Mouse (Mus musculus) testis, adult 2 months (tissue): ENCODE results near the gene Brca2. TPM values are rescaled to one million over a fixed set of nuclear protein-coding genes. Genes with fewer than 3 reads are reported as not detected.

Experiments
- H3K27ac ChIP-seq: fragments of 200-500 bp; 2 replicates; pipeline ENCODE4 v1.5.1; 2012; ENCODE audit warnings: low read depth, low read length; ENCODE audit not compliant: control insufficient read depth, insufficient read depth
- H3K27me3 ChIP-seq: fragments of 200-500 bp; 2 replicates; pipeline ENCODE4 v1.6.1; 2012; ENCODE audit warnings: mild to moderate bottlenecking, low read length, moderate library complexity; ENCODE audit not compliant: control insufficient read depth, insufficient read depth
- H3K36me3 ChIP-seq: fragments of 200-500 bp; 2 replicates; pipeline ENCODE4 v1.6.1; 2012; ENCODE audit warnings: mild to moderate bottlenecking, low read length; ENCODE audit not compliant: control insufficient read depth, insufficient read depth
- H3K4me1 ChIP-seq: fragments of 200-500 bp; 2 replicates; pipeline ENCODE4 v1.6.1; 2012; ENCODE audit warnings: low read length; ENCODE audit not compliant: control insufficient read depth, insufficient read depth
- H3K4me3 ChIP-seq: fragments of 200-500 bp; 2 replicates; pipeline ENCODE4 v1.5.1; 2012; ENCODE audit warnings: low read depth, mild to moderate bottlenecking, low read length, moderate library complexity, mixed read lengths; ENCODE audit not compliant: control insufficient read depth
- CTCF ChIP-seq: fragments of 200-500 bp; IDR thresholded peaks from 2 replicates; pipeline ENCODE4 v1.5.1; 2012; ENCODE audit warnings: low read depth, mild to moderate bottlenecking, inconsistent platforms, low read length, moderate library complexity; ENCODE audit not compliant: control insufficient read depth, insufficient read depth, insufficient replicate concordance
- POLR2A ChIP-seq: fragments of 200-500 bp; IDR thresholded peaks from 2 replicates; pipeline ENCODE4 v1.6.1; 2012; ENCODE audit warnings: low read depth, mild to moderate bottlenecking, inconsistent platforms, low read length, moderate library complexity; ENCODE audit not compliant: control insufficient read depth
- polyA plus RNA-seq: library from polyadenylated mRNA; depleted of rRNA; stranded (reverse); fragments of >200 nt; gene quantifications from 2 replicates; pipeline ENCODE4 v1.2.3, GENCODE M21; 2012

Gene Brca2
- polyA plus RNA-seq, 1 experiment = 27.9 TPM

DNA sequence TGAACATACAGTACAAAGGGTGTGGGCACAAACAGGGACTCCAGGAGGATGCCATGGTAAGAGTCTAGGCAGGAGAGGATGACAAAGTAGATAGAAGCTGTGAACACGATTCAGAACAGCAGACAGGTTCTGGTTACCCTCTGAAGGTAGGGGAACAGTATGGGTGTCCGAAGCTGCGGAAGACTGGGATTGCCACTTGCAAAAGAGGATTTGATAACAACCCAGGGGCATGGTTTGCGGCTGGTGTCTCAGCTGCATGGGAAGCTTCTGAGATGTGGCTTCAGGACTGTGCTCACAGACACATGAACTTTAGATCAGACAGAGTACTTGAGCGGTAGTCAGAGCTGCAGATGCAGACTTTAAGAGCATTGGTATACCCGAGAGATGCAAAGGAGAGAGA is 42.0 kb downstream of the Brca2 start:
- peaks cover 7% of the 10 kb centered on the region for H3K36me3 ChIP-seq
- no peak overlapping the region for H3K27ac ChIP-seq

DNA sequence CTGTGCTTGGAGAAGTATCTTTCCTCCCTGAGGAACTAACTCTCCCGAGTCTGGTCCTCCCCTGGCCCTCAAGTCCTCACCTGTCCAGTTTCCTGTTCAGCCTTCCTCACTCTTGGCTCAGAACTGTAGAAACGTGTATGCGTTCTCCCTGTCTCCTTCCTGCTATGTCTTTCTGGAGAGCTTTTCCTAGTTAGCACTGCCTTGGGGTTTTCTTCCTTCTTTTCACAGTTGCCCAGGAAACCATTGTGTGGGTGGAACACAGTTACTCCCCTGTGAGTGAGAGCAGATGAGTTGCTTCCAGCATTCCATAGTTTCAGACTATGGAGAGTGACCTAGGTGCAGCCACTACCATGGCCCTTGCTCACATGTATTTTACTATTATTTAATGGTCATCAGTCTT is 43.8 kb downstream of the Brca2 start:
- Histone ChIP-seq H3K27me3 (no peaks in the 10 kb centered on the region), H3K4me1 (no peaks in the 10 kb centered on the region), H3K36me3 (peaks cover 7% of the 10 kb centered on the region), H3K4me3 (peak overlapping the region; percentile 49), H3K27ac (0 out of 2 replicates have a peak overlapping the region, but pooled peaks have one; percentile 3)
- TF ChIP-seq CTCF (no peak), POLR2A (no peak)

More for the DNA sequence above, 42.0 kb downstream of the Brca2 start:
- peak overlapping the region; percentile 59 for H3K4me3 ChIP-seq
- no peak for TF ChIP-seq POLR2A
- TF ChIP-seq CTCF = no peak
- H3K27me3 ChIP-seq = no peaks in the 10 kb centered on the region
- H3K4me1 ChIP-seq = no peaks in the 10 kb centered on the region

DNA sequence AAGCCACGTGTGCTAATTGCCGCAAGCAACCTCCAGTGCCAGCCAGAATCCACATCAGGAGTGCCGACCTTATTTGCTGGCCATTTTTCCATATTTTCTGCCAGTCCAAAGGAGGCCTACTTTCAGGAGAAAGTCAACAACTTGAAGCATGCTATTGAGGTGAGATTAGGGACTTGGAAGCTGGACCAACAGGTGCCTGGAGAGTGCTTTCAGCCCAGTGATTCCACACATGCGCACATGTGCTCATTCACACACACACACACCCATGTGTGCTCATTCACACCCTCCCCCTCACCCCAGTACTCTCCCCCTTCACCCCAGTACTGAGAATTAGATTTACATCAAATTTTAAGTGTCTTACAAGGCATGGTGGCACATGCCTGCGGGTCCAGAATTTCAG is 44.5 kb downstream of the Brca2 start:
- no peak for TF ChIP-seq CTCF
- no peak for TF ChIP-seq POLR2A
- H3K36me3 ChIP-seq = peaks cover 7% of the 10 kb centered on the region
- no peak overlapping the region for H3K27ac ChIP-seq

GRCm38 (mm10) chr5:150570496-150571219 is 48.2 kb downstream of the Brca2 start:
- Histone ChIP-seq H3K27ac (no peak overlapping the region), H3K4me3 (no peak overlapping the region), H3K4me1 (no peaks in the 10 kb centered on the region), H3K36me3 (peaks cover 7% of the 10 kb centered on the region), H3K27me3 (no peaks in the 10 kb centered on the region)
- TF ChIP-seq POLR2A (no peak), CTCF (no peak)

More for the DNA sequence above, 44.5 kb downstream of the Brca2 start:
- no peaks in the 10 kb centered on the region for H3K4me1 ChIP-seq
- no peaks in the 10 kb centered on the region for H3K27me3 ChIP-seq
- H3K4me3 ChIP-seq = peak overlapping the region; percentile 49

GRCm38 (mm10) chr5:150574403-150574802 is 52.0 kb downstream of the Brca2 start:
- TF ChIP-seq CTCF = no peak
- no peak for TF ChIP-seq POLR2A
- Histone ChIP-seq H3K4me1 (peaks cover 2% of the 10 kb centered on the region; the same call in 1 of the 2 replicates), H3K27me3 (no peaks in the 10 kb centered on the region), H3K27ac (no peak overlapping the region), H3K36me3 (peaks cover 2% of the 10 kb centered on the region), H3K4me3 (no peak overlapping the region)

- TF ChIP-seq CTCF (no peak), POLR2A (no peak)
- H3K36me3 ChIP-seq = peaks cover under 1% of the 10 kb centered on the region
- H3K27me3 ChIP-seq = no peaks in the 10 kb centered on the region
- peaks cover 2% of the 10 kb centered on the region; the same call in 1 of the 2 replicates for H3K4me1 ChIP-seq
- no peak overlapping the region for H3K4me3 ChIP-seq
- no peak overlapping the region for H3K27ac ChIP-seq
Measured at GRCm38 (mm10) chr5:150574885-150575284, 52.5 kb downstream of the Brca2 start.

GRCm38 (mm10) chr5:150576832-150577231 is 54.4 kb downstream of the Brca2 start:
- Histone ChIP-seq H3K36me3 (no peaks in the 10 kb centered on the region), H3K4me1 (peaks cover 2% of the 10 kb centered on the region), H3K4me3 (no peak overlapping the region), H3K27me3 (no peaks in the 10 kb centered on the region), H3K27ac (no peak overlapping the region)
- TF ChIP-seq CTCF (no peak), POLR2A (no peak)
